Mouse (Mus musculus): ENCODE results near the gene Vti1b.

Gene Vti1b

GRCm38 (mm10) chr12:79136949-79137348 lies 35.5 kb downstream of the Vti1b start:
- DNase-seq = no peak

DNA sequence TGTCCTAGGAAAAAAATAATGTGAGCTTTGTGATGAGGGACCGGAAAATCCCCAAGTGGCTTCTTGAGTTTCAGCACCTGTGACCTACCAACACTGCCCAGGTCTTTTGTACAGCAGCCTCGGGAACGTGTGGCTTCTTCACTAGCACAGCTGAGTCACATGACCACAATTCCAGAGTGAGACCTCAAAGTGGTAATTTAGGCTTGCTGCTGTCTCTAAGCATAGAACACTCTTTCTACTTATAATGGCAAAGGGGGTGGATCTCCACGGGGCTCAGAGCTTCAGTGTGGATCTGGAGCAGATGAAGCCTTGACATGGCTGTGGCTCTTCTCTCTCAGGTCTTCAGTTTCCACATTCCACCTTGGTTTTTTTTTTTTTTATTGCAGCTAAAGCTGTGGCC lies 37.4 kb downstream of the Vti1b start:
- peak; percentile 12 for DNase-seq

GRCm38 (mm10) chr12:79134676-79135075 lies 37.8 kb downstream of the Vti1b start:
- DNase-seq = no peak

DNA sequence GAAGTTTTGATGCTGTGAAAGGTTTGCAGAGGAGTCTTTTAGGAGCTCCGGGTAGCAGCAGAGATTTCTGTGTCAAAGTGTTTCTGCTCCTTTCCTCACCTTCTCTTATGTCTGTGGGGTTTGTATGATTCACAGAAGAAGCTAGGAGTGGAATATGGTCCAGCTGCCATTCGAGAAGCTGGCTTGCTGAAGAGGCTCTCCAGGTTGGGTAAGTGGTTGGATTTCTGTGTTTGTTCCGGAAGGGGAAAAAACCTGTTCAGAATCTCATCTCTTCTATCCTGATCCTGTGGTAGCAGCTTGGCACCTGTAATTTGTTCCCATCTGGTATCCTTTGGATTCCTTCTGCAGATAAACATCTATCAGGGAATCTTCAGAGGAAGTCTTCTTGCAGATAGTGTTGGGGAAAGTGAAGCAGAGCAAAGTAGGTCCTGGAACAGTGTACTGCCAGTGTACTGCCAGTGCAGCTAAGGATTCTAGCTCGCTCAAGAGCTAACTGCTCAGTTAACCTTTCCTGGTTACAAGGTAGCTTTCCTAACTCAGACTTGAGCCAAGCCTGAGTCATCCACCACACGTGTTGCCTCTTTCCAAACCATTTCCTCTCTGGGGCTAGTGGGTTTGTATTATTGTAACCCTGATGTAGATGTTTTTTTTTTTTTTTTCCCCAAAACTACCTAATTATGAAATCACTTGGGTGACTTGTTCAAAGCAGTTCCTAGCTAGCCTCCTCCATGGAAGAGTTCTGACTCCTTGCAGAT lies 40.6 kb downstream of the Vti1b start:
- no peak for DNase-seq

- DNase-seq = no peak
These were observed 41.2 kb downstream of the Vti1b start for GRCm38 (mm10) chr12:79131178-79131675.

GRCm38 (mm10) chr12:79130299-79131177 lies 41.9 kb downstream of the Vti1b start, which contains the start of gene Arg2:
TSS of gene Arg2 (plus strand) at chr12:79130777.
- DNase-seq = peak; percentile 78

GRCm38 (mm10) chr12:79122820-79123219 lies 49.6 kb downstream of the Vti1b start:
- no peak for DNase-seq

GRCm38 (mm10) chr12:79118991-79119390 lies 53.5 kb downstream of the Vti1b start:
- DNase-seq = peak; percentile 41
